Mouse (Mus musculus) spleen, adult 18-20 months (tissue): ENCODE results near the gene Map3k6.

Source experiments
- DNase-seq, 2 experiments: peaks; one replicate each; pipeline ENCODE4 v3.0.0; 2022; ENCODE audit warnings: mixed read lengths in 2 of 2

The Map3k6 gene

GRCm38 (mm10) chr4:133255392-133255791 is 14.8 kb downstream of the Map3k6 start:
- DNase-seq, result no peak

GRCm38 (mm10) chr4:133256820-133257219 is 16.2 kb downstream of the Map3k6 start:
- no peak for DNase-seq

GRCm38 (mm10) chr4:133257230-133257629 is 16.6 kb downstream of the Map3k6 start:
- no peak for DNase-seq

DNA sequence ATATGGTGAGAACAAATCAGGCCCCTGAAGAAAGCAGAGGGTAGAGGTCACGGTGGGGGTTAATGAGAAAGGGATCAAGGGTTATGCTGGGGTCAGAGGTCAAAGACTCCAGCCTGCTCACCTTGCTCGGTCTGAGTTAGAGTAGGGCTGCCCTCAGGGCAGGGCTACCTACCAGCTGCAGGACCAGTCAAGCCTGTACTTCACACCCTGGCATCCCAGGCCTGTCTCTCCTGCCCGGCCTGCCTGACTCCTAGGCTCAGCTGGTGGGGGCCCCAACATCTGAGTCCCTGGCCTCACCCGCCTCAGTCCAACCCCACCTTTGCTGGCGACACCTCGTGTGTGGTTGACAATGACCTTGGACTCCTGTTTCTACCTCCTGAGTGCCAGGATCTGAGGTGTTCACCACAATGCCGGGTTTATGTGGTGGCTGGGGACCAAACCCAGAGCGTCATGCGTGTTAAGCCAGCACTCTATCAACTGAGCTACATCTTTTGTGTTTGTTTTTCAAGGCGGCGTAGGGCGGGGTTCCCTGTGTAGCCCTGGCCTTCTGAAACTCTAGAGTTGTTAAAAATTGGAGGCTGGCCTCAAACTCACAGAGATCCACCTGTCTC is 17.3 kb downstream of the Map3k6 start:
- DNase-seq, result no peak

DNA sequence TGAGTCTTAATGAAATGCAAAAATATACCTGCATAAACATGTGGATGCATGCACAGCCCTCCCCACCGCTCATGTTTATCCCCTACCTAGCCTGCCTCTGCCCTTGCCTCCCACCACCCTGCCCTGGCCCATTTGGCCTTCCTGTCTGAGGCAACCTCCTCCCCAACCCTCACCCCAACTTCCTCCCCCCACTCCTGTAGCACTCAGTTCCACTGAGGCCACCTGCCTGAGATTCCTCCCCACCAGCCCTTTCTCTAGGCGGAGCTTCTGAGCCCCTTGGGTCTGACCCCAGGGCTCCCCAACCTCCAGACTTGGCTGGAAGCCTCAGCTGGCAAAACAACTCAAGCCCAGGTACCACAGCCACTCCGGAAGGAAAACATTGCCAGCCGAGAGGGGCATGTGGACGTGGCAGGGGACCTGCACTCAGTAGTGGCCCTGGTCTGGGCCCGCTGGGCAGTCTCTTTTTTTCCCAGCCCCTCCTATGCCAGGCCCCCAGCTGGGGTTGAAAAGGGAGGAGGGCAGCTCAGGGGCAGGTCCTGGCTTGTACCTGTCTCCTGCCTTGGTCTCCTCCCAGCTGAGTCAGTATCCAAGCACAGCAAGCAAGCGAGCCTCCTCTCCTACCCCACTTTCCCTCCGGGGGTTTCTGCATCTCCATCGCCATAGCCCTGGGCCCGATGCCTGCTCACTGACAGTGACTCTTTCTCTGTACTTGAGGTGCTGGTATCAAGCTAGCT is 21.2 kb downstream of the Map3k6 start:
- no peak for DNase-seq

GRCm38 (mm10) chr4:133262375-133262765 is 21.8 kb downstream of the Map3k6 start:
- DNase-seq, result no peak

GRCm38 (mm10) chr4:133262882-133263281 is 22.3 kb downstream of the Map3k6 start, which contains the start of gene Sytl1:
Sytl1 (minus strand) TSS chr4:133263113.
- no peak for DNase-seq

- no peak for DNase-seq
Observed at GRCm38 (mm10) chr4:133263756-133264155, 23.1 kb downstream of the Map3k6 start.

DNA sequence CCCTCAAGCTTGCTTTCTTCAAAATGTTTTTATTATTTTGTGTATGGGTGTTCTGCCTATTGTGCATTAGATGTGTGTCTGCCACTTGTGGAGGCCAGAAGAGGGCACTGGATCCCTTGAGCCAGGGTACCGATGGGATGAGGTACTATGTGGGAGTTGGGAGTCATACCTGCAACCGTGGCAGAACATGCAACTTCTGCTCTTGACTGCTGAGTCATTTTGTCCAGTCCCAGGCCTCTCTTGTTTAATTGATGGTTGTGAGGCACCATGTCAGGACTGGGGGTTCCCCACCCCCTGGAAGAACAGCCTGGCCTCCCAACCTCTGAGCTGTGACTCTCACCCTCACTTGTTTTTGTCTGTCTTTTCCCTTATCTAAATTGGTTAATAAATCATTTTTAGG is 23.9 kb downstream of the Map3k6 start:
- DNase-seq, result no peak

DNA sequence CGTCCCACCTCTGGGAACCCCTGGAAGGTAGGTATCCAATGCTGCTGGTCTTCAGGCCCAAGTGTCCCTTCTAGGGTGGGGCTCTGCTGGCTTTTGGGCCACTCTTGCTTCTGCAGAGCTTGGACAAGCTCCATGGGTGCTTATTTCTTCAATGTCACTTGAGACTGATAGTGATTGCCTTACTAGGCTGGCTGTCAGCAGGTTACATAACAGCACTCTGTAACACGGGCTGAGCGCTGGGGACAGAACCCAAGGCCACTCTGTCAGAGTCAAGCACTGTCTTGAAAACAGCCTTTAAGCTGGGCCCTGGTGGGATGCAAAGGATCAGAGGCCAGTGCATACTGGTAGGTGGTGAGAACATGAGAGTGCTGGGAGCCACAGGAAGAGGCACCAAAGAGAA is 24.7 kb downstream of the Map3k6 start:
- no peak for DNase-seq

GRCm38 (mm10) chr4:133265759-133266158 is 25.1 kb downstream of the Map3k6 start:
- no peak for DNase-seq

DNA sequence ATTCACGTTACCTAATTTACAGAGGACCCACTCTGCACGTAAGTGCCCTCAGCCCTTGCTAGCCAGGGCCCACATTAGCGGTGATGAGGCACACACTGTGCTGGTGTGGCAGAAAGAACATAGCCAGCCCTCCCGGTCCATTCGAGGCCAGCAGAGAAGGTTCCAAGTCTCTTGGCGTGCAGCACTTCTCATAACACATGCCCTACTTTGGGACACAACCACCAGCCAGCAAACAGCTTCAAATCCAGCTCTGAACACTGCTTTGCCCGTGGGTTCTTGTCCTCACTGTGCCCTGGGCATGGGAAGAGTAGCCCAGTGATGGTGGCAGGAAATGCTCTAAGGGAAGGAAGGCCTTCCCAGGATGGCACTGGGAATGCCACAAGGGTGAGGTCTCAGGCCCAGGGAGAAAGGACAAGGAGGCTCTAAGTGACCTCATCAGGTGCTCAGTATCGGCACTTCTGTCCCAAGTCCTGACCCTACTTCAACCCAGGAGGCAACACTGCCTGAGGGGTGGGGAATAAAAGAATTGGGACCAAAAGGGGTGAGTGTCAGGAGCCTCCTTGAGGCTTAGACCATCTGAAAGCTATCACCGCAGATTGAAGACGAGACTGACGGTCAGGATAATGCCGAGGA is 25.7 kb downstream of the Map3k6 start:
- no peak for DNase-seq

DNA sequence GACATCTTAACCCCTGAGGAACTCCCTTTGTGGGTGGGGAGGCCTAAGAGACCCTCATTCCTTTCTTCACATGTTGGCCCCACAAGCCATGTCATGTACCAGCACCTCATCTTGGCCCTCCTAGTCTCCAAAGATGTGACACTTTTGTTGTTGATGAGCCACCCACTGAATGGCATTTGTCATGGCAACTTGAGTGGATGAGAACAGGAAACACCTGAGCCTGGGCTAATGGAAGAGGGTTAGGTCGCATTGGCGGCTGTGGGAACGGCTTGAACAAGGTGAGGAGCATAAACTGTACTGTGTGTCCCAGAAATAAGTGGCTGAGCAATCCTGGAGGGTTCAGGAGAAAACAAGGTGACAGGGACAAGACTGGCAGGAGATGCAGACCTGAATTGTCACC is 28.3 kb downstream of the Map3k6 start:
- DNase-seq, result no peak

DNA sequence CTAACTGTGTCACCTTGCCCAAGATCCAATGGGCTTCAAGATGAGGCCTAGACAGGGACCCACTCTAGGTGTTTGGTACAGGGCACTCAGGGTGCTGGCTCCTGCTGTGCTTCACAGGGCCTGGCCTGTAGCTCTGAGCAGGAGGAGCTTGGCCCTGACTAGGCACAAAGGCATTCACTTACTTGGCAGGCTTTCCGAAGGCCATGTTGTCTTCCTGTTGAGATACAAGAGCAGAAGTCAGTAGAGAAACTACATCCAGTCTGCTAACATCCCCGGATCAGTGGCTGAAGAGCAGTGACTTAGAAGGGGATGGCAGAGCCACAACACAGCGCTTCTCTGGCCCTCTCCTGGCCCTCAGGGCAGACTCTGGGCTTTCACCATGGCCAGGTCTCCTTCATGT is 29.0 kb downstream of the Map3k6 start:
- no peak for DNase-seq

DNA sequence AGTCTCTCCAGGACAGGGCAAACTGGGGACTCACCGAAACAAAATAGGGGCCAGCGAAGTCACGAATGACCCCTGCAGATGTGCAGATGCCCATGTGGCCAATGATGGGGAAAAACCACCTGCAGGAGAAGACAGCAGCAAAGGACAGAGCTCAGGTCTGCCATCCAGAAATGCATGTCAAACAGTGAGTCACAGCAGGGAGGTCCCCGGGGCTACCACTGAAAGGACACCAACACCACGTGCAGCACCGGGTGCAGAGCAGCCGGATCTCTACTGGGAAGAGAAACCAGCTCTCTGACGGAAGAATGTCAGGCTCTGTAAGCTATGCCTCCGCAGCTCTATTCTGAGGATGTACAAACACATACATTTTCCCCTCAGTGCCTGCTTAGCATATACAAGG is 30.3 kb downstream of the Map3k6 start:
- DNase-seq, result no peak

GRCm38 (mm10) chr4:133277104-133278026 is 36.7 kb downstream of the Map3k6 start, which contains the start of gene Tmem222:
Tmem222 (minus strand) TSS chr4:133277792.
- DNase-seq, result peak; percentile 86 to 90

DNA sequence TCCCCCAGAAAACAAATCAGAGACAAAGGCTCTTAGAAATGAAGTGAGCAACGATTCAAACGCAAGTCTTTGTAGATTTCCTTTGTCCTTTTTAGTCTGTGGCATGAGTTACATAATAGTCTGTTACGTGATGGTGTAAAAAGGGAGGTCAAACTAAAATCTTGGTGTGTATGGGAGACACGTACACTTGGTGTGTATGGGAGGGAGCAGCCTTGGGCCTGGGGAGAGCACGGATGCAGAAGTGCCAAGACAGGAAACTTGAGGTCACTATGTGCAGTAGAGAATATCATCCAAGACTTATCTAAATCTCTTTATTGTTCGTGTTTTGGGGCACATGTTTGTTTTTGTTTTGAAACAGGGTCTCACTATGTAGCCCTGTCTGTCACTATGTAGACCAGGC is 37.4 kb downstream of the Map3k6 start:
- no peak for DNase-seq

DNA sequence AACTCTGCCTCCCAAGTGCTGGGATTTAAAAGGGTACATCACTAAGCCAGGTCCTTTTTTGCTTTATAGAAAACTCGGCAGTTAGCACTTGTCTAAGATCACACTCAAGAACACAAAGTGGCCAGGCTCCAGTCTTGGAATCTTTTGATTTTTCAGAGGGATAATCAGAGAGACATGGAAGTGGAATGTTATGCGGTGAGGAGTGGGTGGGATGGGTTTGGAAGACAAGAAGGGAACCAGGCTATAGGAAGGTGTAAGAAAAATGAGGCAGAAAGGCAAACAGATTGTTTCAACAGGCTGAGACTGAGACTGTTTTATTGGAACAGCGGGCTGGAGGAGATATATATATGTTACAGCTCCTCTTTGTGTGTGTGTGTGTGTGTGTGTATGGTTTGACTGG is 37.9 kb downstream of the Map3k6 start:
- DNase-seq, result no peak

GRCm38 (mm10) chr4:133281513-133281912 is 40.9 kb downstream of the Map3k6 start:
- DNase-seq, result no peak

- no peak for DNase-seq
Observed at GRCm38 (mm10) chr4:133281951-133282481, 41.4 kb downstream of the Map3k6 start.

- DNase-seq, result no peak
Observed at GRCm38 (mm10) chr4:133282656-133283055, 42.0 kb downstream of the Map3k6 start.

DNA sequence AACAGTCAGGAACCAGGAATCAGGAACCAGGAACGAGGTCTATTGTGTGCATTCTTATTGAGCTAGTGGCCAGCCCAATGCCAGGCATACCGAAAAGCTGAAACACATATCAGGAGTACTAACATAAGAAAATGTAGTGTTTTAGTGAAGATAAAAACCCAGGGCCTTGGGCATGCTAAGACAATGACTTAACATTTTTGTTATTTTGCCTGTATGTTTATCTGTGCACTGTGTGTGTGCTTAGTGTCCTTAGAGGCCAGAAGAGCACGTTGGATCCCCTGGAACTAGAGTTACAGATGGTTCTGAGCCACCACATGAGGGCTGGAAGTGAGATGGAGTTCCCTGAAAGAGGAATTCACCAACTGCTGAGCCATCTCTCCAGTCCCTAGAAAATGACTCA is 44.7 kb downstream of the Map3k6 start:
- no peak for DNase-seq

- no peak for DNase-seq
Observed at GRCm38 (mm10) chr4:133285950-133286349, 45.3 kb downstream of the Map3k6 start.
